Mouse (Mus musculus) midbrain, embryonic 13.5 days (tissue): ENCODE measurements around the gene Cbs. TPM values are rescaled to one million over a fixed set of nuclear protein-coding genes. Genes with fewer than 3 reads are reported as not detected.
A peak's percentile ranks its signal among the peaks of the same experiment; 100 is the strongest.

Source experiments
- ATAC-seq: fragments of 200-750 bp; cut with Nextera tagmentation; 2 replicates; pipeline ENCODE4 v1.8.0; 2017; ENCODE audit warnings: mild to moderate bottlenecking, moderate TSS enrichment, moderate library complexity
- H3K27ac ChIP-seq: fragments of 300-500 bp; sonication (generic); 2 replicates; pipeline ENCODE4 v1.5.1; 2015; ENCODE audit warnings: inconsistent platforms, mild to moderate bottlenecking, moderate library complexity
- H3K27me3 ChIP-seq: fragments of 300-500 bp; sonication (generic); 2 replicates; pipeline ENCODE4 v1.6.1; 2015; ENCODE audit warnings: mild to moderate bottlenecking, inconsistent platforms
- H3K36me3 ChIP-seq: fragments of 300-500 bp; sonication (generic); 2 replicates; pipeline ENCODE4 v1.6.1; 2015; ENCODE audit warnings: mild to moderate bottlenecking, inconsistent platforms
- H3K4me1 ChIP-seq: fragments of 300-500 bp; sonication (generic); replicated peaks from 2 replicates; pipeline ENCODE4 v1.6.1; 2015; ENCODE audit warnings: inconsistent platforms
- H3K4me2 ChIP-seq: fragments of 300-500 bp; sonication (generic); replicated peaks from 2 replicates; pipeline ENCODE4 v1.6.1; 2015; ENCODE audit warnings: moderate library complexity, mild to moderate bottlenecking, inconsistent platforms
- H3K4me3 ChIP-seq: fragments of 300-500 bp; sonication (generic); replicated peaks from 2 replicates; pipeline ENCODE4 v1.5.1; 2015; ENCODE audit warnings: mild to moderate bottlenecking, inconsistent platforms
- H3K9ac ChIP-seq: fragments of 300-500 bp; sonication (generic); replicated peaks from 2 replicates; pipeline ENCODE4 v1.6.1; 2015; ENCODE audit warnings: mild to moderate bottlenecking, inconsistent platforms
- H3K9me3 ChIP-seq: fragments of 300-500 bp; sonication (generic); 2 replicates; pipeline ENCODE4 v1.6.1; 2016; ENCODE audit warnings: mild to moderate bottlenecking, inconsistent platforms
- WGBS: fragments of 180-500 bp; shearing (Covaris S2); methylation state at CpG from one replicate; pipeline ENCODE4 v1.1.7; 2015; 5-methylcytosine and 5-hydroxymethylcytosine counted together
- polyA plus RNA-seq: library from polyadenylated mRNA; unstranded; fragments of >200 nt; fragmentation: Nextera tagmentation; extraction: Ambion mirVana; gene quantifications from 2 replicates; pipeline ENCODE4 v1.2.1, GENCODE M21; 2015

Cbs gene
- polyA plus RNA-seq, 1 experiment from 2014 or later = 3.3 TPM

- H3K4me1 ChIP-seq = peaks cover 23% of the 10 kb centered on the region
- no peaks in the 10 kb centered on the region for H3K9me3 ChIP-seq
- H3K27ac ChIP-seq = no peak overlapping the region
- no peak overlapping the region for H3K4me3 ChIP-seq
- no peak overlapping the region for H3K9ac ChIP-seq
- H3K36me3 ChIP-seq = peaks cover 5% of the 10 kb centered on the region
- H3K27me3 ChIP-seq = no peaks in the 10 kb centered on the region
- ATAC-seq = no peak
- no peak overlapping the region for H3K4me2 ChIP-seq
- WGBS = 80% methylated on average over 8 of the region's 8 CpGs
Measured at GRCm38 (mm10) chr17:31660661-31661250, 23.7 kb upstream of the Cbs start.

GRCm38 (mm10) chr17:31658468-31659185 lies 21.6 kb upstream of the Cbs start, which contains the start of gene U2af1:
Gene U2af1 (minus strand): TSS chr17:31658892.
- under 1% methylated on average over 77 of the region's 77 CpGs for WGBS
- peak; percentile 98 for ATAC-seq
- Histone ChIP-seq H3K27me3 (no peaks in the 10 kb centered on the region), H3K36me3 (peaks cover 21% of the 10 kb centered on the region), H3K4me1 (peaks cover 24% of the 10 kb centered on the region), H3K4me2 (peak within 1 kb of the TSS; percentile 83), H3K27ac (peak within 1 kb of the TSS; percentile 91), H3K9me3 (no peaks in the 10 kb centered on the region), H3K9ac (peak within 1 kb of the TSS; percentile 94), H3K4me3 (peak within 1 kb of the TSS; percentile 70)

GRCm38 (mm10) chr17:31658136-31658467 lies 21.1 kb upstream of the Cbs start:
- Histone ChIP-seq H3K9me3 (no peaks in the 10 kb centered on the region), H3K4me1 (peaks cover 24% of the 10 kb centered on the region), H3K4me3 (peak overlapping the region; percentile 70), H3K9ac (peak overlapping the region; percentile 94), H3K27me3 (no peaks in the 10 kb centered on the region), H3K27ac (peak overlapping the region; percentile 80), H3K36me3 (peaks cover 27% of the 10 kb centered on the region), H3K4me2 (peak overlapping the region; percentile 83)
- no peak for ATAC-seq
- WGBS = under 1% methylated on average over 27 of the region's 27 CpGs

DNA sequence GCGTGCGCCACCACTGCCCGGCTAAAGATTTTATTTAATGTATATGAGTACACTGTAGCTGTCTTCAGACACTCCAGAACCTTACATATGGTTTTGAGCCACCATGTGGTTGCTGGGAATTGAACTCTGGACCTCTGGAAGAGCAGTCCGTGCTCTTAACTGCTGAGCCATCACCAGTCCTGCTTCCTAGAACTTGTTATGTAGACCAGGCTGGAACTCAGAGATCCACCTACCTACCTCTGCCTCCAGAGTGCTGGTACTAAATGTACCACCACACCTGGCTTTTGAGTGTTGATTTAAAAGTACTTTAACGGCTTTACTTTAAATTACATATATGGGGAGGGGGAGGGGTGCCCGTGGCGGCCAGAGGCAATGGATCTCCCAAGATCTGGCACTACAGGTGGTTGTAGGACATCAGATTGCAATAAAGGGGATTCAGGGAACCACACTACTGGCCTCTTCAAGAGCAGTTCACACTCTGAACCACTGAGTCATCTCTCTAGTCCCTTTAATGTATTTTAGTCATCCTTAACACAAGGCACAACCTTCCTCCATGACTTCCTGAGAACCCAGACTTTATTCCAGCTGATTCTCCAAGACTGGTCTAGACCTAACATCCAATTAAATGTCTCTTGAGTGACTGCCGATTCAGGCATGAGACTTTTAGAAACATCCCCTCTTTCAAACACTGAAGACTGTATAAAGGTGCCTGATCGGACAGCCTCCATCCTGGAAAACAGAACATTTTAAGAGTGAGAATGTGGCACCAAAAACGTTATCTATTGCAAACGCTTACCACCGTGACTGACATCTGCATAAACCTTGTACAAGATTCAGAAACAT lies 20.3 kb upstream of the Cbs start:
- H3K9ac ChIP-seq = peak overlapping the region; percentile 94
- no peak overlapping the region for H3K27ac ChIP-seq
- ATAC-seq = no peak
- peaks cover 34% of the 10 kb centered on the region for H3K36me3 ChIP-seq
- H3K4me1 ChIP-seq = peaks cover 24% of the 10 kb centered on the region
- 59% methylated on average over 12 of the region's 12 CpGs for WGBS
- H3K4me3 ChIP-seq = peak overlapping the region; percentile 70
- peak overlapping the region; percentile 83 for H3K4me2 ChIP-seq
- no peaks in the 10 kb centered on the region for H3K27me3 ChIP-seq
- H3K9me3 ChIP-seq = no peaks in the 10 kb centered on the region

- Histone ChIP-seq H3K4me3 (peak overlapping the region; percentile 70; the same call in 1 of the 2 replicates), H3K27me3 (no peaks in the 10 kb centered on the region)
- no peak for ATAC-seq
Measured at GRCm38 (mm10) chr17:31656682-31657081, 19.6 kb upstream of the Cbs start.

GRCm38 (mm10) chr17:31655366-31655765 lies 18.3 kb upstream of the Cbs start:
- Histone ChIP-seq H3K4me1 (peaks cover 24% of the 10 kb centered on the region), H3K9me3 (no peaks in the 10 kb centered on the region), H3K4me3 (no peak overlapping the region), H3K9ac (no peak overlapping the region), H3K36me3 (peaks cover 54% of the 10 kb centered on the region), H3K27ac (no peak overlapping the region), H3K27me3 (no peaks in the 10 kb centered on the region), H3K4me2 (no peak overlapping the region)
- WGBS = 78% methylated on average over 4 of the region's 4 CpGs
- no peak for ATAC-seq

More at GRCm38 (mm10) chr17:31656682-31657081, 19.6 kb upstream of the Cbs start:
- Histone ChIP-seq H3K4me2 (peak overlapping the region; percentile 83; the same call in 1 of the 2 replicates), H3K27ac (no peak overlapping the region), H3K4me1 (peaks cover 24% of the 10 kb centered on the region), H3K9ac (no peak overlapping the region), H3K36me3 (peaks cover 41% of the 10 kb centered on the region), H3K9me3 (no peaks in the 10 kb centered on the region)
- 92% methylated on average over 5 of the region's 5 CpGs for WGBS

DNA sequence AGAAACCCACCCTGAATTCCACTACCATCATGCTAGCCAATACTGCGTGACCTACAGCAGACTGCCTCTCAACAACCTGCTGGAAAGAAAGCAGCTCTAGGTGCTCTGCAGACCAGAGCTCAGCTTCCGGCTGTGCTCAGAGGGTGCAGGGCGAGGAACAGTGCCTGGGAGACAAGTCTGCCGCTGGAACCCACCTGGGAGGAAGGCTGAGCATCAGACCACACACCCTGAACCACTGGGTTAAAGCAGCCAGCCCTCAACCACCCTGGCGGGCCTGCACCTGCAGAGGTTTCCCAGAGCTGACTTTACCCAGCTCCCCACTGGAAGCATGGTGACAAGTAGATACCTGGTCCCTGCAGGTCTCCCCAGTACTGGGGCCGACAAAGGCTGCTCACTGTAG lies 16.2 kb upstream of the Cbs start:
- WGBS = 90% methylated on average over 6 of the region's 6 CpGs
- Histone ChIP-seq H3K9ac (no peak overlapping the region), H3K4me3 (no peak overlapping the region), H3K27ac (no peak overlapping the region), H3K4me2 (no peak overlapping the region), H3K9me3 (no peaks in the 10 kb centered on the region), H3K27me3 (no peaks in the 10 kb centered on the region), H3K36me3 (peaks cover 75% of the 10 kb centered on the region), H3K4me1 (peaks cover 15% of the 10 kb centered on the region)
- no peak for ATAC-seq

- H3K4me2 ChIP-seq = no peak overlapping the region
- WGBS = 90% methylated on average over 14 of the region's 14 CpGs
- no peaks in the 10 kb centered on the region for H3K27me3 ChIP-seq
- H3K4me3 ChIP-seq = no peak overlapping the region
- H3K27ac ChIP-seq = no peak overlapping the region
- peaks cover 86% of the 10 kb centered on the region for H3K36me3 ChIP-seq
- no peak for ATAC-seq
- no peaks in the 10 kb centered on the region for H3K9me3 ChIP-seq
- no peak overlapping the region for H3K9ac ChIP-seq
- H3K4me1 ChIP-seq = peaks cover 8% of the 10 kb centered on the region
Measured at GRCm38 (mm10) chr17:31652152-31652551, 15.1 kb upstream of the Cbs start.

DNA sequence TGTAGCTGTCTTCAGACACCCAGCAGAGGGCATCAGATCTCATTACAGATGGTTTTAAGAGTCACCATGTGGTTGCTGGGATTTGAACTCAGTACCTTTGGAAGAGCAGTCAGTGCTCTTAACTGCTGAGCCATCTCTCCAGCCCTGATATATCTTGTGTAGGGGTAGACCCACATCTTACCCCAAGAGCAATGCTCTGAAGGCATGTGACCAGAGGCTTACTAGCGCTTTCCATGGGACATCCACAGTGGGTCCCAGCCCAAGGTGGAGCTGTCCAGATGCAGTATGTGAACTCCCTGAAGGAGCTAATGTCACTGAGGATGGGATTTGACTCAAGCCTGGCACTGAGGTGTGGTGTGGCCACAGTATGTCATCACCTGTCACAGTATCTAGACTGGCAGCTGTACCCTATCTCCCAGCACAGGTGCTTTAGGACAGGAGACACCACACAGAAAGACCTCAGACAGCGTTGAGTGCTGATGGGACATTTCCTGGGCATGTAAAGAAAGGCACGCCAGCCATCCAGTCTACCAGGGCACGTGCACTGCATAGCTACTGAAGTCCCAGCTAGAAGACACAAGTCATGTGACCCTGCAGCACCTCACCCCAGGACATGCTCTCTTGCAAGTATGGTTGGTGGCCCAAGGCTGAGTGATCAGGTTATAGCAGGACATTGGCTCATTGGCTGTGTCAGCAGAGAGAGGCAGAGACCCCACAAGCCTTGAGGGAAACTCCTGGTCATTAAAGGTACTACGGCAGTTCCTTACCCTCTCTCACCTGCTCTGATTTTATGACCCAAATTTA lies 9.4 kb upstream of the Cbs start:
- no peak overlapping the region for H3K27ac ChIP-seq
- no peak overlapping the region for H3K4me3 ChIP-seq
- H3K4me2 ChIP-seq = no peak overlapping the region
- H3K36me3 ChIP-seq = peaks cover 66% of the 10 kb centered on the region
- no peaks in the 10 kb centered on the region for H3K27me3 ChIP-seq
- 96% methylated on average over 5 of the region's 5 CpGs for WGBS
- no peak for ATAC-seq
- no peak overlapping the region for H3K9ac ChIP-seq
- no peaks in the 10 kb centered on the region for H3K4me1 ChIP-seq
- no peaks in the 10 kb centered on the region for H3K9me3 ChIP-seq

- Histone ChIP-seq H3K9me3 (no peaks in the 10 kb centered on the region), H3K36me3 (peaks cover 31% of the 10 kb centered on the region), H3K4me1 (peaks cover 2% of the 10 kb centered on the region; the same call in 1 of the 2 replicates), H3K9ac (no peak overlapping the region), H3K4me2 (no peak overlapping the region), H3K27ac (no peak overlapping the region), H3K4me3 (no peak overlapping the region), H3K27me3 (peaks cover under 1% of the 10 kb centered on the region; the same call in 1 of the 2 replicates)
- no peak for ATAC-seq
- WGBS = 73% methylated on average over 4 of the region's 4 CpGs
Measured at GRCm38 (mm10) chr17:31642913-31643312, 5.9 kb upstream of the Cbs start.

GRCm38 (mm10) chr17:31642331-31642730 lies 5.3 kb upstream of the Cbs start:
- Histone ChIP-seq H3K27ac (no peak overlapping the region), H3K36me3 (peaks cover 25% of the 10 kb centered on the region), H3K4me3 (no peak overlapping the region), H3K4me1 (peaks cover 7% of the 10 kb centered on the region), H3K9ac (no peak overlapping the region), H3K4me2 (no peak overlapping the region), H3K9me3 (no peaks in the 10 kb centered on the region), H3K27me3 (peaks cover 7% of the 10 kb centered on the region; the same call in 1 of the 2 replicates)
- ATAC-seq = no peak
- 20% methylated on average over 8 of the region's 8 CpGs for WGBS
